Mouse (Mus musculus) splenic B cell, adult 2 months (primary cell): Measurements from ENCODE around the gene Nudt1.

ENCODE experiments used
- DNase-seq: peaks from one replicate; pipeline ENCODE4 v3.0.0-alpha.2; 2011; ENCODE audit warnings: low read depth, low spot score
- H3K27me3 ChIP-seq: 2 replicates; pipeline ENCODE4 v1.6.1; 2012; ENCODE audit warnings: mild to moderate bottlenecking, low read length, moderate library complexity, mixed read lengths; ENCODE audit not compliant: control insufficient read depth, poor library complexity, insufficient read depth, severe bottlenecking
- H3K36me3 ChIP-seq: 2 replicates; pipeline ENCODE4 v1.6.1; 2012; ENCODE audit warnings: mild to moderate bottlenecking, low read length, moderate library complexity, mixed read lengths; ENCODE audit not compliant: control insufficient read depth, poor library complexity, insufficient read depth, severe bottlenecking

Gene Nudt1

GRCm38 (mm10) chr5:140321042-140321755 is at the start of gene Nudt1, which contains the start of gene Mad1l1:
Nudt1 (plus strand) TSS chr5:140321656.
Mad1l1 (minus strand) TSS chr5:140321552.
- no peaks in the 10 kb centered on the region for H3K36me3 ChIP-seq
- H3K27me3 ChIP-seq = no peaks in the 10 kb centered on the region
- DNase-seq = peak; percentile 96

GRCm38 (mm10) chr5:140276779-140277178 is 44.7 kb upstream of the Nudt1 start:
- Histone ChIP-seq H3K36me3 (peaks cover 1% of the 10 kb centered on the region; the same call in 1 of the 2 replicates), H3K27me3 (no peaks in the 10 kb centered on the region)
- DNase-seq = no peak

GRCm38 (mm10) chr5:140280205-140280604 is 41.3 kb upstream of the Nudt1 start:
- Histone ChIP-seq H3K27me3 (no peaks in the 10 kb centered on the region), H3K36me3 (peaks cover 1% of the 10 kb centered on the region; the same call in 1 of the 2 replicates)
- no peak for DNase-seq

- no peak for DNase-seq
- H3K36me3 ChIP-seq = peaks cover 1% of the 10 kb centered on the region; the same call in 1 of the 2 replicates
- H3K27me3 ChIP-seq = no peaks in the 10 kb centered on the region
These were observed 39.1 kb upstream of the Nudt1 start for GRCm38 (mm10) chr5:140282376-140282775.

GRCm38 (mm10) chr5:140282900-140283299 is 38.6 kb upstream of the Nudt1 start:
- peaks cover 1% of the 10 kb centered on the region; the same call in 1 of the 2 replicates for H3K36me3 ChIP-seq
- no peak for DNase-seq
- H3K27me3 ChIP-seq = no peaks in the 10 kb centered on the region

- Histone ChIP-seq H3K36me3 (peaks cover under 1% of the 10 kb centered on the region; the same call in 1 of the 2 replicates), H3K27me3 (no peaks in the 10 kb centered on the region)
- no peak for DNase-seq
These were observed 37.4 kb upstream of the Nudt1 start for GRCm38 (mm10) chr5:140284011-140284410.

GRCm38 (mm10) chr5:140284761-140285160 is 36.7 kb upstream of the Nudt1 start:
- no peaks in the 10 kb centered on the region for H3K36me3 ChIP-seq
- no peak for DNase-seq
- H3K27me3 ChIP-seq = no peaks in the 10 kb centered on the region

- Histone ChIP-seq H3K27me3 (no peaks in the 10 kb centered on the region), H3K36me3 (peaks cover 3% of the 10 kb centered on the region; the same call in 1 of the 2 replicates)
- no peak for DNase-seq
These were observed 33.2 kb upstream of the Nudt1 start for GRCm38 (mm10) chr5:140288287-140288686.

- peaks cover 3% of the 10 kb centered on the region; the same call in 1 of the 2 replicates for H3K36me3 ChIP-seq
- H3K27me3 ChIP-seq = no peaks in the 10 kb centered on the region
- DNase-seq = no peak
These were observed 32.3 kb upstream of the Nudt1 start for GRCm38 (mm10) chr5:140289161-140289560.

GRCm38 (mm10) chr5:140292152-140292551 is 29.3 kb upstream of the Nudt1 start:
- Histone ChIP-seq H3K27me3 (no peaks in the 10 kb centered on the region), H3K36me3 (peaks cover 3% of the 10 kb centered on the region; the same call in 1 of the 2 replicates)
- DNase-seq = peak; percentile 78

- H3K36me3 ChIP-seq = no peaks in the 10 kb centered on the region; the same call in 1 of the 2 replicates
These were observed 23.2 kb upstream of the Nudt1 start for GRCm38 (mm10) chr5:140298291-140298690.

GRCm38 (mm10) chr5:140306016-140306415 is 15.4 kb upstream of the Nudt1 start:
- Histone ChIP-seq H3K27me3 (no peaks in the 10 kb centered on the region), H3K36me3 (peaks cover 3% of the 10 kb centered on the region; the same call in 1 of the 2 replicates)
- DNase-seq = no peak

More at GRCm38 (mm10) chr5:140298291-140298690, 23.2 kb upstream of the Nudt1 start:
- no peaks in the 10 kb centered on the region for H3K27me3 ChIP-seq
- no peak for DNase-seq

- peaks cover 3% of the 10 kb centered on the region; the same call in 1 of the 2 replicates for H3K36me3 ChIP-seq
- DNase-seq = no peak
- H3K27me3 ChIP-seq = no peaks in the 10 kb centered on the region
These were observed 13.9 kb upstream of the Nudt1 start for GRCm38 (mm10) chr5:140307602-140308001.

GRCm38 (mm10) chr5:140316716-140317115 is 4.7 kb upstream of the Nudt1 start:
- Histone ChIP-seq H3K36me3 (no peaks in the 10 kb centered on the region), H3K27me3 (no peaks in the 10 kb centered on the region)
- DNase-seq = no peak

GRCm38 (mm10) chr5:140321756-140322575 is 510 bp downstream of the Nudt1 start:
- Histone ChIP-seq H3K27me3 (no peaks in the 10 kb centered on the region), H3K36me3 (no peaks in the 10 kb centered on the region)
- peak; percentile 47 for DNase-seq
